Mouse (Mus musculus) liver, postnatal 0 days (tissue): ENCODE measurements around the gene Mtfp1.

Experiments
- CTCF ChIP-seq: sonication (generic); IDR thresholded peaks from 2 replicates; pipeline ENCODE4 v1.5.1; 2016; ENCODE audit warnings: antibody characterized with exemption, low read depth
- EP300 ChIP-seq: IDR thresholded peaks from 2 replicates; pipeline ENCODE4 v1.6.1; 2016; ENCODE audit warnings: antibody characterized with exemption, low read depth, mild to moderate bottlenecking

DNA sequence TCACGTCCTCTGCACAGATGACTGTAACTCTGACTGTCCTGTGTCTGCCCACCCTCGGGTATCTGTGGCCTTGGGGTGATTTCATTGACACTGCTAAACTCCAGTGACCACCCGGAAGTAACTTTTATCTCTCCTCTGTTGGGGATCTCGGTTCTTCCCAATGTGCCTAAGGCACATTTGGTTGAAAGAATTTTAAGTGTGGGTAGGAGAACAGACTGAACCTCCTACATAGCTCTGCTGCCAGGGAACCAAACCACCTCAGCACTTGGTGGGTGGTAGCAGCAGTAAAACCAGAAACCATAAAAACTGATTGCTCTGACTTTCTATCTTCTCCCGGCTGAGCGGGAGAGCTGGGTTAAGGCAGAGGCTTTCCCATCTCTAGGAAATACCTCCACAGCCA lies 10.2 kb upstream of the Mtfp1 start:
- TF ChIP-seq EP300 (no peak), CTCF (no peak)
